Mouse (Mus musculus): ENCODE data around the gene Tas2r143. TPM values are rescaled to one million over a fixed set of nuclear protein-coding genes. Genes with fewer than 3 reads are reported as not detected.

The Tas2r143 gene
- polyA plus RNA-seq, 1 experiment from 2014 or later: not detected

- H3K27ac ChIP-seq (ENCODE audit: low read depth, low read length): no peak overlapping the region
- no peak overlapping the region for H3K9ac ChIP-seq (ENCODE audit: low read depth, low read length)
- no peaks in the 10 kb centered on the region for H3K27me3 ChIP-seq (replicated peaks; ENCODE audit: control insufficient read depth, insufficient read depth, low read length)
- WGBS: 91% methylated on average over 4 of the region's 4 CpGs
- H3K4me1 ChIP-seq (ENCODE audit: control insufficient read depth, insufficient read depth, low read depth, low read length): peaks cover 2% of the 10 kb centered on the region; the same call in 1 of the 2 replicates
- H3K9me3 ChIP-seq (ENCODE audit: control insufficient read depth, low read length): no peaks in the 10 kb centered on the region
- H3K36me3 ChIP-seq (ENCODE audit: control insufficient read depth, insufficient read depth, low read length): peaks cover 8% of the 10 kb centered on the region
- no peak for ATAC-seq
- H3K4me3 ChIP-seq (ENCODE audit: low read length): no peak overlapping the region
- no peak overlapping the region for H3K4me2 ChIP-seq (ENCODE audit: low read length)
Observed at GRCm38 (mm10) chr6:42364066-42364465, 36.0 kb upstream of the Tas2r143 start.

DNA sequence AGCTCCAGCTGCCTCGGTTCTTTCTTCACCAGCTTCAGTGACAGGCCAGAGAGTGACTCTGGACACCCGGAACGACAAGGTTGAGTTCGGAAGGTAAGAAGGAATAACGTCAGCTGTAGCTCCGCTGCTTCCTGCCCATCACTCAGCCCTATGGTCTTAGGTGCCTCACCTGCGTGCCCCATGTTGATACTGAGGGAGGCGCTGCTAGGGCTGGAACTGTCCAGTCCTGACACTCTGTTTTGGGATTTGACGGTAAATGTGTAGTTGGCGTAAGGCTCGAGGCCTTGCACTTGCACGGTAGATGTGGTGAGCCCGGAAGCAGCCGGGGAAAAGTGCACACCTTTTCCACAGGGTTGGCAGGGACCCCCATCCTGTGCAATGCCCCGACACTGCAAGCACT is 35.4 kb upstream of the Tas2r143 start:
- no peak overlapping the region for H3K9ac ChIP-seq (ENCODE audit: low read depth, low read length)
- H3K9me3 ChIP-seq (ENCODE audit: control insufficient read depth, low read length): no peaks in the 10 kb centered on the region
- ATAC-seq: no peak
- H3K4me3 ChIP-seq (ENCODE audit: low read length): no peak overlapping the region
- H3K36me3 ChIP-seq (ENCODE audit: control insufficient read depth, insufficient read depth, low read length): peaks cover 5% of the 10 kb centered on the region
- H3K27ac ChIP-seq (ENCODE audit: low read depth, low read length): no peak overlapping the region
- H3K4me2 ChIP-seq (ENCODE audit: low read length): no peak overlapping the region
- peaks cover 2% of the 10 kb centered on the region; the same call in 1 of the 2 replicates for H3K4me1 ChIP-seq (ENCODE audit: control insufficient read depth, insufficient read depth, low read depth, low read length)
- WGBS: 93% methylated on average over 15 of the region's 15 CpGs
- H3K27me3 ChIP-seq (replicated peaks; ENCODE audit: control insufficient read depth, insufficient read depth, low read length): no peaks in the 10 kb centered on the region

DNA sequence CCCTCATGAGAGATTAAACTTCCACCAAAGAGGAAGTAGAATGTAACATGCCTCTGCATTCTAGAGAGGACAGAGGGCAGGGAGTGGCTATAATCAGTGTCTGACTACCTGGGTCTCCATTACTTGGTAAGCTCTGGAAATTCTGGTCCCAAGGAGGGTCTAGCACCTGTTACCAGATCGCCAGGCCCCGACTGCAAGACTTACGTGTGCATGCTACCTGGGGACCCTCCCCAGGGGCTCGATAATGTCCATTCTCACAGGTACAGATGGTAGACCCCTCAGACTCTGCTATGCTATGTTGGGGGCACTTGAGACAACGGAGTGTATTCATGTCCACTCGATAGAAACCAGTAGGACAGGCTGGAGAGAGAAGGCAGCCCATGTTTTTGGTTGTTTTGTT is 34.8 kb upstream of the Tas2r143 start:
- Histone ChIP-seq H3K27ac (ENCODE audit: low read depth, low read length) (no peak overlapping the region), H3K27me3 (replicated peaks; ENCODE audit: control insufficient read depth, insufficient read depth, low read length) (no peaks in the 10 kb centered on the region), H3K9ac (ENCODE audit: low read depth, low read length) (no peak overlapping the region), H3K4me1 (ENCODE audit: control insufficient read depth, insufficient read depth, low read depth, low read length) (peaks cover 2% of the 10 kb centered on the region; the same call in 1 of the 2 replicates), H3K36me3 (ENCODE audit: control insufficient read depth, insufficient read depth, low read length) (peaks cover 3% of the 10 kb centered on the region; the same call in 1 of the 2 replicates), H3K4me2 (ENCODE audit: low read length) (no peak overlapping the region), H3K4me3 (ENCODE audit: low read length) (no peak overlapping the region), H3K9me3 (ENCODE audit: control insufficient read depth, low read length) (no peaks in the 10 kb centered on the region)
- 84% methylated on average over 6 of the region's 6 CpGs for WGBS
- no peak for ATAC-seq

GRCm38 (mm10) chr6:42369870-42370269 is 30.2 kb upstream of the Tas2r143 start:
- H3K4me3 ChIP-seq (ENCODE audit: low read length): no peak overlapping the region
- ATAC-seq: no peak
- H3K36me3 ChIP-seq (ENCODE audit: control insufficient read depth, insufficient read depth, low read length): no peaks in the 10 kb centered on the region
- no peak overlapping the region for H3K9ac ChIP-seq (ENCODE audit: low read depth, low read length)
- H3K9me3 ChIP-seq (ENCODE audit: control insufficient read depth, low read length): no peaks in the 10 kb centered on the region
- H3K27ac ChIP-seq (ENCODE audit: low read depth, low read length): no peak overlapping the region
- 6% methylated on average over 3 of the region's 3 CpGs for WGBS
- no peak overlapping the region for H3K4me2 ChIP-seq (ENCODE audit: low read length)
- H3K27me3 ChIP-seq (replicated peaks; ENCODE audit: control insufficient read depth, insufficient read depth, low read length): no peaks in the 10 kb centered on the region; the same call in 1 of the 2 replicates
- H3K4me1 ChIP-seq (ENCODE audit: control insufficient read depth, insufficient read depth, low read depth, low read length): peaks cover 14% of the 10 kb centered on the region

- ATAC-seq: peak; percentile 19; the same call in 1 of the 2 replicates
- Histone ChIP-seq H3K27ac (ENCODE audit: low read depth, low read length) (no peak overlapping the region), H3K36me3 (ENCODE audit: control insufficient read depth, insufficient read depth, low read length) (no peaks in the 10 kb centered on the region), H3K4me1 (ENCODE audit: control insufficient read depth, insufficient read depth, low read depth, low read length) (peaks cover 14% of the 10 kb centered on the region), H3K27me3 (replicated peaks; ENCODE audit: control insufficient read depth, insufficient read depth, low read length) (no peaks in the 10 kb centered on the region; the same call in 1 of the 2 replicates), H3K9ac (ENCODE audit: low read depth, low read length) (no peak overlapping the region), H3K4me2 (ENCODE audit: low read length) (no peak overlapping the region), H3K9me3 (ENCODE audit: control insufficient read depth, low read length) (no peaks in the 10 kb centered on the region), H3K4me3 (ENCODE audit: low read length) (no peak overlapping the region)
- WGBS: 49% methylated on average over 4 of the region's 4 CpGs
Observed at GRCm38 (mm10) chr6:42370630-42371363, 29.2 kb upstream of the Tas2r143 start.

- Histone ChIP-seq H3K36me3 (ENCODE audit: control insufficient read depth, insufficient read depth, low read length) (no peaks in the 10 kb centered on the region), H3K4me3 (ENCODE audit: low read length) (no peak overlapping the region), H3K9me3 (ENCODE audit: control insufficient read depth, low read length) (no peaks in the 10 kb centered on the region), H3K4me1 (ENCODE audit: control insufficient read depth, insufficient read depth, low read depth, low read length) (peaks cover 14% of the 10 kb centered on the region), H3K27ac (ENCODE audit: low read depth, low read length) (no peak overlapping the region), H3K27me3 (replicated peaks; ENCODE audit: control insufficient read depth, insufficient read depth, low read length) (no peaks in the 10 kb centered on the region; the same call in 1 of the 2 replicates), H3K4me2 (ENCODE audit: low read length) (no peak overlapping the region), H3K9ac (ENCODE audit: low read depth, low read length) (no peak overlapping the region)
- WGBS: 13% methylated on average over 3 of the region's 3 CpGs
- ATAC-seq: peak; percentile 18; the same call in 1 of the 2 replicates
Observed at GRCm38 (mm10) chr6:42372001-42372400, 28.0 kb upstream of the Tas2r143 start.

DNA sequence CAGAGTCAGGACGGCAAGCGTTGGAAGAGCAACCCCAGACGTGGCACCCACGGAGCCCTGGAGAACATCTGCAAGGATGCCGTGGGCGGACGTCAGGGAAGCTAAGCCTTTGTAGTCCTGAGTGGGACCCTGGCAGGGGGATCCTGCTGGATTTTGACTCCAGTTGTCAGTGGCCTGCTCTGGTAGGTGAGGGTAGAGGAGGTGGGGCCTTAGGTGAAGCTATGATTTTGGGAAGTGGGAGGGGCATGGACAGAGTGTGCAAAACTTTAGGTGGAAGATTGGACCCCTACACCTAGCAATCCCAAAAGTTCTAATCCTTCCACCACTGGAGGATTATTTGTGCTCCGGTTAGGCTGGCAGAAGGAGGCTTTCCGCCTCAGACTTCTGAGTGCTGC is 27.6 kb upstream of the Tas2r143 start:
- WGBS: 32% methylated on average over 9 of the region's 9 CpGs
- peak overlapping the region; percentile 49; the same call in 1 of the 2 replicates for H3K4me3 ChIP-seq (ENCODE audit: low read length)
- H3K4me1 ChIP-seq (ENCODE audit: control insufficient read depth, insufficient read depth, low read depth, low read length): peaks cover 14% of the 10 kb centered on the region
- peak overlapping the region; percentile 97 for H3K4me2 ChIP-seq (ENCODE audit: low read length)
- ATAC-seq: peak; percentile 16; the same call in 1 of the 2 replicates
- no peaks in the 10 kb centered on the region for H3K36me3 ChIP-seq (ENCODE audit: control insufficient read depth, insufficient read depth, low read length)
- no peaks in the 10 kb centered on the region for H3K9me3 ChIP-seq (ENCODE audit: control insufficient read depth, low read length)
- H3K9ac ChIP-seq (ENCODE audit: low read depth, low read length): no peak overlapping the region
- H3K27ac ChIP-seq (ENCODE audit: low read depth, low read length): no peak overlapping the region
- no peaks in the 10 kb centered on the region; the same call in 1 of the 2 replicates for H3K27me3 ChIP-seq (replicated peaks; ENCODE audit: control insufficient read depth, insufficient read depth, low read length)

GRCm38 (mm10) chr6:42372816-42373547 is 27.1 kb upstream of the Tas2r143 start, which contains the start of gene Epha1:
Epha1 (minus strand) TSS chr6:42373268.
- peak within 1 kb of the TSS; percentile 54 for H3K9ac ChIP-seq (ENCODE audit: low read depth, low read length)
- peak within 1 kb of the TSS; percentile 49 for H3K4me3 ChIP-seq (ENCODE audit: low read length)
- peak within 1 kb of the TSS; percentile 97 for H3K4me2 ChIP-seq (ENCODE audit: low read length)
- H3K9me3 ChIP-seq (ENCODE audit: control insufficient read depth, low read length): no peaks in the 10 kb centered on the region
- no peaks in the 10 kb centered on the region; the same call in 1 of the 2 replicates for H3K27me3 ChIP-seq (replicated peaks; ENCODE audit: control insufficient read depth, insufficient read depth, low read length)
- under 1% methylated on average over 29 of the region's 36 CpGs for WGBS
- H3K4me1 ChIP-seq (ENCODE audit: control insufficient read depth, insufficient read depth, low read depth, low read length): peaks cover 14% of the 10 kb centered on the region
- H3K36me3 ChIP-seq (ENCODE audit: control insufficient read depth, insufficient read depth, low read length): no peaks in the 10 kb centered on the region
- peak; percentile 69 for ATAC-seq
- H3K27ac ChIP-seq (ENCODE audit: low read depth, low read length): no peak within 1 kb of the TSS

All from hindbrain, embryonic 16.5 days (tissue).